Mouse (Mus musculus) thymus, adult 2 months (tissue): ENCODE results near the gene Prdm9. TPM values are rescaled to one million over a fixed set of nuclear protein-coding genes. Genes with fewer than 3 reads are reported as not detected.
A peak's percentile ranks its signal among the peaks of the same experiment; 100 is the strongest.

Source experiments
- DNase-seq: peaks from one replicate; pipeline ENCODE4 v3.0.0; 2021
- H3K27ac ChIP-seq: fragments of 200-500 bp; 2 replicates; pipeline ENCODE4 v1.5.1; 2012; ENCODE audit warnings: low read length, control low read depth; ENCODE audit not compliant: control insufficient read depth, insufficient read depth
- H3K27me3 ChIP-seq: fragments of 200-500 bp; 2 replicates; pipeline ENCODE4 v1.6.1; 2012; ENCODE audit warnings: mild to moderate bottlenecking, low read length, moderate library complexity, mixed read lengths; ENCODE audit not compliant: control insufficient read depth, insufficient read depth
- H3K36me3 ChIP-seq: fragments of 200-500 bp; 2 replicates; pipeline ENCODE4 v1.6.1; 2012; ENCODE audit warnings: mild to moderate bottlenecking, low read length, moderate library complexity; ENCODE audit not compliant: control insufficient read depth, insufficient read depth
- H3K4me1 ChIP-seq: fragments of 200-500 bp; replicated peaks from 2 replicates; pipeline ENCODE4 v1.6.1; 2012; ENCODE audit warnings: low read length; ENCODE audit not compliant: control insufficient read depth, insufficient read depth
- H3K4me3 ChIP-seq: fragments of 200-500 bp; 2 replicates; pipeline ENCODE4 v1.5.1; 2012; ENCODE audit warnings: mild to moderate bottlenecking, low read length, control low read depth, moderate library complexity; ENCODE audit not compliant: control insufficient read depth, insufficient read depth
- CTCF ChIP-seq: fragments of 200-500 bp; IDR thresholded peaks from 2 replicates; pipeline ENCODE4 v1.5.1; 2012; ENCODE audit warnings: mild to moderate bottlenecking, control low read depth, low read length, moderate library complexity, borderline replicate concordance; ENCODE audit not compliant: control insufficient read depth, poor library complexity, insufficient read depth; ENCODE audit errors: extremely low read depth
- POLR2A ChIP-seq: fragments of 200-500 bp; IDR thresholded peaks from 2 replicates; pipeline ENCODE4 v1.6.1; 2012; ENCODE audit warnings: mild to moderate bottlenecking, low read length, control low read depth, moderate library complexity; ENCODE audit not compliant: control insufficient read depth, poor library complexity, insufficient read depth; ENCODE audit errors: extremely low read depth
- WGBS: fragments of 180-500 bp; shearing (Covaris S2); methylation state at CpG from one replicate; pipeline ENCODE4 v1.1.7; 2018; 5-methylcytosine and 5-hydroxymethylcytosine counted together
- polyA plus RNA-seq: library from polyadenylated mRNA; depleted of rRNA; stranded (reverse); fragments of >200 nt; gene quantifications from 2 replicates; pipeline ENCODE4 v1.2.3, GENCODE M21; 2012; rRNA removed

Prdm9 gene
- polyA plus RNA-seq, 1 experiment = 1.4 TPM

GRCm38 (mm10) chr17:15510694-15511093, 53.5 kb downstream of the Prdm9 start:
- no peak for DNase-seq
- H3K36me3 ChIP-seq = peaks cover 88% of the 10 kb centered on the region
- H3K4me1 ChIP-seq = no peaks in the 10 kb centered on the region
- WGBS = 79% methylated on average over 2 of the region's 2 CpGs
- TF ChIP-seq POLR2A (no peak), CTCF (no peak)
- no peak overlapping the region for H3K27ac ChIP-seq
- no peak overlapping the region for H3K4me3 ChIP-seq
- no peaks in the 10 kb centered on the region for H3K27me3 ChIP-seq

GRCm38 (mm10) chr17:15499656-15500394, 64.3 kb downstream of the Prdm9 start, which contains the start of the genes Psmb1 and Tbp:
Gene Psmb1, minus strand, starts transcription at chr17:15499751.
Gene Tbp, plus strand, starts transcription at chr17:15499888.
- H3K4me1 ChIP-seq = peaks cover 2% of the 10 kb centered on the region; the same call in 1 of the 2 replicates
- DNase-seq = peak; percentile 96
- peak within 1 kb of the TSS; percentile 78 for H3K4me3 ChIP-seq
- no peaks in the 10 kb centered on the region for H3K27me3 ChIP-seq
- peaks cover 17% of the 10 kb centered on the region for H3K36me3 ChIP-seq
- WGBS = under 1% methylated on average over 63 of the region's 63 CpGs
- H3K27ac ChIP-seq = peak within 1 kb of the TSS; percentile 73
- no peak; the same call in 1 of the 2 replicates for TF ChIP-seq CTCF
- TF ChIP-seq POLR2A = peak; percentile 67; the same call in 1 of the 2 replicates

GRCm38 (mm10) chr17:15498753-15499113, 65.4 kb downstream of the Prdm9 start:
- TF ChIP-seq CTCF = no peak
- no peak for TF ChIP-seq POLR2A
- Histone ChIP-seq H3K27ac (no peak overlapping the region), H3K4me1 (peaks cover 2% of the 10 kb centered on the region; the same call in 1 of the 2 replicates), H3K36me3 (peaks cover 15% of the 10 kb centered on the region), H3K4me3 (no peak overlapping the region), H3K27me3 (no peaks in the 10 kb centered on the region)
- no peak for DNase-seq
- 69% methylated on average over 7 of the region's 7 CpGs for WGBS

GRCm38 (mm10) chr17:15497882-15498752, 66.0 kb downstream of the Prdm9 start:
- no peaks in the 10 kb centered on the region for H3K27me3 ChIP-seq

More at GRCm38 (mm10) chr17:15497882-15498752, 66.0 kb downstream of the Prdm9 start:
- peak overlapping the region; percentile 90 for H3K4me3 ChIP-seq
- H3K36me3 ChIP-seq = peaks cover 18% of the 10 kb centered on the region
- H3K27ac ChIP-seq = peak overlapping the region; percentile 65
- WGBS = 1% methylated on average over 50 of the region's 50 CpGs
- peak; percentile 94 for DNase-seq
- H3K4me1 ChIP-seq = peaks cover 2% of the 10 kb centered on the region; the same call in 1 of the 2 replicates
- peak; percentile 82 for TF ChIP-seq POLR2A
- no peak for TF ChIP-seq CTCF

Other genes starting within 250 kb of the Prdm9 start
- gene Dll1, start 187.5 kb downstream of the Prdm9 start, polyA plus RNA-seq = 5.8 and 9.8 TPM in 2 replicates
- 13.0 and 13.2 TPM in 2 replicates for gene Fam120b, start 168.2 kb downstream of the Prdm9 start, polyA plus RNA-seq
- gene Psmb1, start 64.6 kb downstream of the Prdm9 start, polyA plus RNA-seq = 139 and 164 TPM in 2 replicates
- gene Tbp, start 64.5 kb downstream of the Prdm9 start, polyA plus RNA-seq = 114 and 128 TPM in 2 replicates
- 57.8 and 75.1 TPM in 2 replicates for gene Pdcd2, start 37.1 kb downstream of the Prdm9 start, polyA plus RNA-seq
- 30.4 and 60.7 TPM in 2 replicates for gene Chd1, start 140.6 kb upstream of the Prdm9 start, polyA plus RNA-seq